Mouse (Mus musculus) spleen, adult 2 months (tissue): Measurements from ENCODE around the gene Trim65.

ENCODE experiments used
- CTCF ChIP-seq: fragments of 200-500 bp; IDR thresholded peaks from 2 replicates; pipeline ENCODE4 v1.5.1; 2011; ENCODE audit warnings: mild to moderate bottlenecking, inconsistent platforms; ENCODE audit not compliant: insufficient read depth, insufficient read length, insufficient replicate concordance; ENCODE audit errors: extremely low read depth
- POLR2A ChIP-seq: fragments of 200-500 bp; IDR thresholded peaks from 2 replicates; pipeline ENCODE4 v1.6.1; 2011; ENCODE audit warnings: low read depth, low read length, inconsistent platforms

- no peak for TF ChIP-seq CTCF
- no peak for TF ChIP-seq POLR2A
Measured at GRCm38 (mm10) chr11:116089545-116089944, 41.4 kb downstream of the Trim65 start.
